Mouse (Mus musculus) liver (tissue): Measurements from ENCODE around the gene Clpp.

Experiments
- DNase-seq: peaks from one replicate; pipeline ENCODE4 v3.0.0-alpha.2; 2020; ENCODE audit warnings: mixed read lengths

Clpp gene

GRCm38 (mm10) chr17:57031661-57032420 is 41.7 kb downstream of the Clpp start:
- DNase-seq, result peak; percentile 99

GRCm38 (mm10) chr17:57032854-57033253 is 42.7 kb downstream of the Clpp start:
- DNase-seq, result no peak

GRCm38 (mm10) chr17:57038978-57039377 is 48.9 kb downstream of the Clpp start:
- peak; percentile 32 for DNase-seq

GRCm38 (mm10) chr17:57041554-57041953 is 51.4 kb downstream of the Clpp start, which contains the start of gene Slc25a41:
Slc25a41 (minus strand) TSS chr17:57041654.
- no peak for DNase-seq
